Mouse (Mus musculus) frontal cortex, postnatal 14 days (tissue): ENCODE data around the gene Olfr521.
"Not testable (repeated sequence)": the region's sequence is repeated elsewhere in the genome, so short reads cannot be mapped to it uniquely, and the experiment has no call there.

Experiments
- DNase-seq, 2 experiments: peaks; one replicate each; pipeline ENCODE4 v3.0.0; 2022; ENCODE audit warnings: low spot score in 2 of 2

Gene Olfr521

GRCm38 (mm10) chr7:99807043-99807442 lies 43.7 kb downstream of the Olfr521 start:
- DNase-seq: not testable (repeated sequence)

DNA sequence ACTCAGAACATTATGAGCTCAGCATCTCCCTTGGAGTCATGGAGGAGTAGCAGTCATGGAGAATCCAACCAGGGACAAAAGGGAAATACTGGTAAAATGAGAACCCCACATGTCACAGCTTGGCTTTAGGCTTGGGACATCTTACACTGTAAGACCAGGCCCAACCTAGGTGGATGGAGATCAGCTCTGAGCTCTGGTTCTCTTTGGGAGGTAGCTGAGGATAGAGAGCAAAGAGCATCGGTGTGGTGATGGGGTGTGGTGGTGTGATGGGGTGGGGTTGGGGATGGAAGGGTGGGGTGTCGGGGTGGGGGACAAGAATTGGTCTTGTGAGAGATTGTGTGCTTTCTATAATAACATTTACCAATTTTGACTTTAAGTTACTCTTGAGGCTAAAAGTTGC lies 47.5 kb downstream of the Olfr521 start:
- DNase-seq: no peak

GRCm38 (mm10) chr7:99811661-99812060 lies 48.4 kb downstream of the Olfr521 start:
- DNase-seq: no peak

- no peak for DNase-seq
Observed at GRCm38 (mm10) chr7:99813394-99813793, 50.1 kb downstream of the Olfr521 start.

DNA sequence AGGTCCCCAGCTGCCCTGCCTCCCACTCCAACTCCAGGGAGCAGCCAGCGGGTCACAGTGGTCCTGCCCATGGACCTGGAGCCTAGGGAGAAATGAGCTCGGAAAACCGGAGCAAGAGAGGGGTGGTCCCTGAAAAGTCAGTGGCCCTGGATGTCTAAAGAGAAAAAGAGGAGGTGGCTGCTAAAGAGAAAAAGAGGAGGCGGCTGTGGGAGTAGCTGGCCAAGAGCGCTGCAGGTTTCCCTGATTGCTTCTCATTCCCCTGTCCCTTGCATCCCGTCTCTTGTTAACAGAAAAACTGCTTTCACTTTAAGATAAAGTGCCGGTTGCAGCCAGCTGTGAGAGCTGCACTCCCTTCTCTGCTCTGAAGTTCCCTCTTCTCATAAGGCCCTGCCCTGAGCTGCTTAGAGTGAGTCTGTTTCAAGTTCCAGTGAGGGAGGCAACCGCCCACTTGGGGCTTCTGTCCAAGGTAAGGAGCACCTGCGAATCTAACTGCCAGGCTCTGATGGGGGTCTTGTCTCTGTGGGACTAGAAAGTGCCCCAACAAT lies 54.9 kb downstream of the Olfr521 start:
- DNase-seq: not testable (repeated sequence)
